Mouse (Mus musculus): ENCODE results near the gene Pald1. TPM values are rescaled to one million over a fixed set of nuclear protein-coding genes. Genes with fewer than 3 reads are reported as not detected.

Gene Pald1
- polyA plus RNA-seq, 1 experiment from 2014 or later, result 16.1 TPM

DNA sequence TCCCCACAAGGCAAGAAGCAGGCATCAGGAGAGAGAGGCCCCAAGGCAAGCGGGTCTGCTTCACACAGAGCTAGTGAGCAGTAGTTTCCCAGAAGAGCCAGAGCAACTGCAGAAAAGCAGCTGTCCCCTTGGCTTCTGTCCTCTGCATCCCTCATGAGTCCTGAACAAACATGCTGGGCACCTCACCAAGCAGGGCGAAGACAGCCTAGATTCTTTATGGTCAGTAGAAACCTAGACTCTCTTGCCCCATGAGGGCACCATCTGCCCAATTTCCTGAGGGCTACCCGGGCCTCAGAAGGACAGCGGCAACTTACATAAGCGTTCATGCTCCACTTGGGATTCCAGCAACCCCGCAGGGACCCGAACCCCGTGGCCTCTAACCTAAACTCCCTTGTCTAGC is 20.3 kb downstream of the Pald1 start:
- Histone ChIP-seq H3K4me1 (ENCODE audit: control insufficient read depth, insufficient read depth, low read length) (no peaks in the 10 kb centered on the region), H3K27ac (replicated peaks; ENCODE audit: low read depth, low read length) (no peak overlapping the region), H3K36me3 (replicated peaks; ENCODE audit: control insufficient read depth, insufficient read depth, low read depth, low read length) (no peaks in the 10 kb centered on the region), H3K4me2 (ENCODE audit: low read depth, low read length) (no peak overlapping the region), H3K9ac (replicated peaks; ENCODE audit: low read length) (no peak overlapping the region), H3K27me3 (ENCODE audit: control insufficient read depth, insufficient read depth, low read length) (no peaks in the 10 kb centered on the region), H3K4me3 (ENCODE audit: low read depth, low read length) (no peak overlapping the region), H3K9me3 (replicated peaks; ENCODE audit: control insufficient read depth, low read length) (no peaks in the 10 kb centered on the region)
- no peak for DNase-seq (ENCODE audit: low spot score)
- no peak for ATAC-seq (replicated peaks; ENCODE audit: insufficient number of reproducible peaks, low FRiP score, low TSS enrichment, low read depth)
- WGBS, result 61% methylated on average over 8 of the region's 8 CpGs

DNA sequence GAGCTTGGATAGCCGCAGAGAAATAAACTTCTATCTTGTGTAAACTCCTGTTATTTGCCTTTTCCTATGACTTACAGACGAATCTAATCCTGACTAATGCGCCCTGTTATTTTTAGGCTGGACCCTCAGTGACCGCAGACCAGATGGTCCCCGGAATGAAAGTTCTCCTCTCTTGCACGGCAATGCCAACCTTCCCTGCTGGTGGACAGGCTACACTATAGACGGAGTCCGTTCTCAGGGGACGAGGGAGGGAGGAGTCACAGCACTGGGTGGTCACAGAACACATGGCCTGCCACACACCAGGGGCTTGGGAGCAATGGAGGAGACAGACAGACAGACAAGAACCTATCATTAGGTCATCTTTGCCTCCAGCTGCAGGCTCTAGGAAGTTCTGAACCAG is 20.8 kb downstream of the Pald1 start:
- no peaks in the 10 kb centered on the region for H3K36me3 ChIP-seq (replicated peaks; ENCODE audit: control insufficient read depth, insufficient read depth, low read depth, low read length)
- DNase-seq (ENCODE audit: low spot score) (no peak), ATAC-seq (replicated peaks; ENCODE audit: insufficient number of reproducible peaks, low FRiP score, low TSS enrichment, low read depth) (no peak)
- no peak overlapping the region for H3K4me2 ChIP-seq (ENCODE audit: low read depth, low read length)
- no peaks in the 10 kb centered on the region for H3K9me3 ChIP-seq (replicated peaks; ENCODE audit: control insufficient read depth, low read length)
- no peaks in the 10 kb centered on the region for H3K27me3 ChIP-seq (ENCODE audit: control insufficient read depth, insufficient read depth, low read length)
- H3K4me3 ChIP-seq (ENCODE audit: low read depth, low read length), result no peak overlapping the region
- H3K9ac ChIP-seq (replicated peaks; ENCODE audit: low read length), result no peak overlapping the region
- H3K4me1 ChIP-seq (ENCODE audit: control insufficient read depth, insufficient read depth, low read length), result no peaks in the 10 kb centered on the region
- no peak overlapping the region for H3K27ac ChIP-seq (replicated peaks; ENCODE audit: low read depth, low read length)
- WGBS, result 80% methylated on average over 9 of the region's 9 CpGs

DNA sequence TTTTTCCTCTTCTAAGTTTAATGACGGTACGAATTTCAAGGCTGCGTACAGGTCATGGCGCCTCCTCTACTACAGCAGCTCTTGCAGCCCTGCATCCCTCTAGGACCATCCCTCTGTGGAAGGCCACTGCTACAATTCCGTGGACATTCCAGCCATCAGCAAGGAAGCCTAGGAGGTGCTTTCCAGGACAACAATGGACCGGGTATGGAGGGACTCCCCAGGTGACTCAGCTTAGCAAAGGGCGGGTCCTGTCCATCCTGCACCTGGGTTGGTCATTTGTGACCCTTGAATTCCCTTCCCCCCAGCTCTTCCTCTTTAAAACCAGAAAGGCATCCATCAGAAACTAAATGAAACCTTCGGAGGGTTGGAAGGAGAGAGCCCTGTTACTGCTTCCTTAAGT is 22.7 kb downstream of the Pald1 start:
- Histone ChIP-seq H3K27me3 (ENCODE audit: control insufficient read depth, insufficient read depth, low read length) (no peaks in the 10 kb centered on the region), H3K27ac (replicated peaks; ENCODE audit: low read depth, low read length) (no peak overlapping the region), H3K9ac (replicated peaks; ENCODE audit: low read length) (no peak overlapping the region), H3K4me2 (ENCODE audit: low read depth, low read length) (no peak overlapping the region), H3K9me3 (replicated peaks; ENCODE audit: control insufficient read depth, low read length) (no peaks in the 10 kb centered on the region), H3K4me1 (ENCODE audit: control insufficient read depth, insufficient read depth, low read length) (no peaks in the 10 kb centered on the region), H3K4me3 (ENCODE audit: low read depth, low read length) (no peak overlapping the region), H3K36me3 (replicated peaks; ENCODE audit: control insufficient read depth, insufficient read depth, low read depth, low read length) (no peaks in the 10 kb centered on the region)
- ATAC-seq (replicated peaks; ENCODE audit: insufficient number of reproducible peaks, low FRiP score, low TSS enrichment, low read depth), result no peak
- 96% methylated on average over 8 of the region's 8 CpGs for WGBS
- DNase-seq (ENCODE audit: low spot score), result no peak

DNA sequence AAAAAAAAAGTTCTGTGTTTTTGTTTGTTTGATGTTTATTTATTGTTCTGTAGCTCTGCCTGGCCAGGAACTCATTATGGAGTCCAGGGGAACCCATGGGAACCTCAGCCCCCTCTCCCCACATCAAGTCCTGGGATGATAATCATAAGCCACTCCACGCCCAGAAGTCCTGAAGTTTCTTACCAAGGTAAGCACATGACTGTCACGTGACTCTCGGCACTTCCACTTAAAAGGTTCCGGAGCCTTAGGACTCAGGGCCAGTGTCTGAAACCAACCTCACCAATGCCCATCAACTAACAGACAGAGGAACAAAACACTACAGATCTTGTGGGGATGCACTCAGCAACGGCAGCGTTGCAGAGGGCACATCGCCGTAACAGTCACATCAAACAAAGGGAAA is 23.9 kb downstream of the Pald1 start:
- 79% methylated on average over 8 of the region's 8 CpGs for whole genome bisulfite sequencing
- no peak overlapping the region for H3K9ac ChIP-seq (replicated peaks; ENCODE audit: low read length)

DNA sequence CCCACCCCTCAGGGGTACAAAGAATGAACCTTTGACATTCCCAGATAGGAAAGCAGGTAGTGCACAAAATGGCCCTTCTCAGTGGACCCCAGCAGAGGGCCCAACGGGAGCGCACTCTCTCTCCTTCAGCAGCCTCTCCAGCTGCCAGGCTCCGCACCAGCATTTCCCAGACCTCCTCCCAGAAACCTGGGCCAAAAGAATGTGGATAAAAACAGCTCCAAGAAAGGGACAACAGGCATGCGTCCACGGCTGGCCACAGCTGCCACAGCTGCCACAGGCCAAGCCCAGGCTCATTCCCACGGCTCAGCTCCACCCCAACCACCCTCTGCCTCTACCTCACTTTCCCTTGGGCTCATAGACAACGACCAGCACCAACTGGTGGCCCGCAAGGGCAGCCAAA is 25.7 kb downstream of the Pald1 start:
- Histone ChIP-seq H3K27me3 (ENCODE audit: control insufficient read depth, insufficient read depth, low read length) (no peaks in the 10 kb centered on the region), H3K4me3 (ENCODE audit: low read depth, low read length) (no peak overlapping the region), H3K9me3 (replicated peaks; ENCODE audit: control insufficient read depth, low read length) (no peaks in the 10 kb centered on the region), H3K36me3 (replicated peaks; ENCODE audit: control insufficient read depth, insufficient read depth, low read depth, low read length) (no peaks in the 10 kb centered on the region), H3K4me1 (ENCODE audit: control insufficient read depth, insufficient read depth, low read length) (no peaks in the 10 kb centered on the region), H3K27ac (replicated peaks; ENCODE audit: low read depth, low read length) (no peak overlapping the region), H3K9ac (replicated peaks; ENCODE audit: low read length) (no peak overlapping the region), H3K4me2 (ENCODE audit: low read depth, low read length) (no peak overlapping the region)
- ATAC-seq (replicated peaks; ENCODE audit: insufficient number of reproducible peaks, low FRiP score, low TSS enrichment, low read depth), result no peak
- DNase-seq (ENCODE audit: low spot score), result no peak
- WGBS, result 60% methylated on average over 8 of the region's 8 CpGs

More for the DNA sequence above, 23.9 kb downstream of the Pald1 start:
- no peak overlapping the region for H3K4me3 ChIP-seq (ENCODE audit: low read depth, low read length)
- H3K27ac ChIP-seq (replicated peaks; ENCODE audit: low read depth, low read length), result no peak overlapping the region
- no peaks in the 10 kb centered on the region for H3K9me3 ChIP-seq (replicated peaks; ENCODE audit: control insufficient read depth, low read length)
- H3K4me2 ChIP-seq (ENCODE audit: low read depth, low read length), result no peak overlapping the region
- ATAC-seq (replicated peaks; ENCODE audit: insufficient number of reproducible peaks, low FRiP score, low TSS enrichment, low read depth) (no peak), DNase-seq (ENCODE audit: low spot score) (no peak)
- no peaks in the 10 kb centered on the region for H3K27me3 ChIP-seq (ENCODE audit: control insufficient read depth, insufficient read depth, low read length)
- H3K36me3 ChIP-seq (replicated peaks; ENCODE audit: control insufficient read depth, insufficient read depth, low read depth, low read length), result no peaks in the 10 kb centered on the region
- H3K4me1 ChIP-seq (ENCODE audit: control insufficient read depth, insufficient read depth, low read length), result no peaks in the 10 kb centered on the region

DNA sequence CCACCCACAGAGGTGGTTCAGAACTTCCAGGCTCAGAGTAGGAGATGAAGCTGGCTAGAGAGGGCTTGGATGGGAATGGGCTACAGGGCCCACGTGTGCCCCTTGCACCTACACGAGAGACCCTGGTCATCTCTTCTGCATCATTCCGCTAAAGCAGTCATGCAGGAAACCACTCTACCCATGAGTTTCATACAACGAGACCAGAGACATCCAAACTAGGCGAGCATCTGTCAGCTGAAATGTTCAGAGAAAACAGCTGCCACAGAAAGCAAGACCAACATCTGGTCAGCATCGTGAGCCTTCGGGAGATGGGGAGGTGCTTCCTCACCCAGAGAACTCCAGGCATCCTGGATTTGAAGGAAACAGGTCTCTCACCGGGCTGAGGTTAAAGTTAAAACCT is 26.8 kb downstream of the Pald1 start:
- ATAC-seq (replicated peaks; ENCODE audit: insufficient number of reproducible peaks, low FRiP score, low TSS enrichment, low read depth) (no peak), DNase-seq (ENCODE audit: low spot score) (no peak)
- Histone ChIP-seq H3K36me3 (replicated peaks; ENCODE audit: control insufficient read depth, insufficient read depth, low read depth, low read length) (no peaks in the 10 kb centered on the region), H3K4me2 (ENCODE audit: low read depth, low read length) (no peak overlapping the region), H3K9ac (replicated peaks; ENCODE audit: low read length) (no peak overlapping the region), H3K4me3 (ENCODE audit: low read depth, low read length) (no peak overlapping the region), H3K9me3 (replicated peaks; ENCODE audit: control insufficient read depth, low read length) (no peaks in the 10 kb centered on the region), H3K27ac (replicated peaks; ENCODE audit: low read depth, low read length) (no peak overlapping the region), H3K4me1 (ENCODE audit: control insufficient read depth, insufficient read depth, low read length) (no peaks in the 10 kb centered on the region), H3K27me3 (ENCODE audit: control insufficient read depth, insufficient read depth, low read length) (no peaks in the 10 kb centered on the region)
- 91% methylated on average over 8 of the region's 8 CpGs for WGBS

DNA sequence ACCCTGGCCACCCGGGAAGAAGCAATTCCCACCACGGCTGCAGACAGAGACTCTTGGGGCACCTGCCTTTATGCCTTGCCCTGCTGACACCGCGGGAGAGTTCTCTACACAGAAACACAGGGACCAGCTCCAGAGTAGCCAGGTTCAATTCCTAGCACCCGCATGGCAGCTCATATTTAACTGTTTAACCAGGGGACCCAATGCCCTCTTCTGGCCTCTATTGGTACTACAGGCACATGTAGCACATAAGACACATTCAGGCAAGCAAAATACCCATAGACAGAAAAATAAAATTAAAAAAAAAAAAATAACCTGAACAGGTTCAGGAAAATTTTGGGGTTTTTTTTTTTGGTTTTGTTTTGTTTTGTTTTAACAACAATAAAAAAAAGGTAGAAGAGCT is 27.2 kb downstream of the Pald1 start:
- no peak overlapping the region for H3K9ac ChIP-seq (replicated peaks; ENCODE audit: low read length)
- whole genome bisulfite sequencing, result 91% methylated on average over 5 of the region's 5 CpGs

DNA sequence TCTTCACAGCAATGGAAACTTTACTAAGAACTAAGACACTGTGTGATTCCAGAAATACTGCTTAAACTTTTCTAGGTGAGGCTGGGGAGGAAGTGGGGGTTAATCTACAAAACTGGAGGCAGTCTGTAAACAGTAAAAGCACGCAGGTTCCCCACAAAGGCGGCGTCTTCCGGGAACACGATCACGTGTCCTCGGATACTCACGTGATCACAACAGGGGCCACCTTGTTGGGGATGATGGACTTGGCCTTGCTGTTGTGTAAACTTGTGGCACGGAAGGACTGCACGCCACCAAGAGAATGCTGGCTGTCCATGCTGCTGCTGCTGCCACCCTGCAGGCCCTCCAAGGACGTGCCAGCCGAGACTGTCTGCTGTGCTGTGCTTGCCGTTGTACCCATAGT is 27.7 kb downstream of the Pald1 start:
- Histone ChIP-seq H3K4me2 (ENCODE audit: low read depth, low read length) (no peak overlapping the region), H3K27ac (replicated peaks; ENCODE audit: low read depth, low read length) (no peak overlapping the region), H3K9ac (replicated peaks; ENCODE audit: low read length) (no peak overlapping the region), H3K27me3 (ENCODE audit: control insufficient read depth, insufficient read depth, low read length) (no peaks in the 10 kb centered on the region), H3K36me3 (replicated peaks; ENCODE audit: control insufficient read depth, insufficient read depth, low read depth, low read length) (no peaks in the 10 kb centered on the region), H3K4me3 (ENCODE audit: low read depth, low read length) (no peak overlapping the region), H3K4me1 (ENCODE audit: control insufficient read depth, insufficient read depth, low read length) (no peaks in the 10 kb centered on the region), H3K9me3 (replicated peaks; ENCODE audit: control insufficient read depth, low read length) (no peaks in the 10 kb centered on the region)
- WGBS, result 95% methylated on average over 13 of the region's 13 CpGs
- DNase-seq (ENCODE audit: low spot score) (no peak), ATAC-seq (replicated peaks; ENCODE audit: insufficient number of reproducible peaks, low FRiP score, low TSS enrichment, low read depth) (no peak)

More for the DNA sequence above, 27.2 kb downstream of the Pald1 start:
- DNase-seq (ENCODE audit: low spot score), result peak; percentile 30
- H3K9me3 ChIP-seq (replicated peaks; ENCODE audit: control insufficient read depth, low read length), result no peaks in the 10 kb centered on the region
- H3K27me3 ChIP-seq (ENCODE audit: control insufficient read depth, insufficient read depth, low read length), result no peaks in the 10 kb centered on the region
- no peaks in the 10 kb centered on the region for H3K4me1 ChIP-seq (ENCODE audit: control insufficient read depth, insufficient read depth, low read length)
- ATAC-seq (replicated peaks; ENCODE audit: insufficient number of reproducible peaks, low FRiP score, low TSS enrichment, low read depth), result no peak
- no peak overlapping the region for H3K27ac ChIP-seq (replicated peaks; ENCODE audit: low read depth, low read length)
- no peaks in the 10 kb centered on the region for H3K36me3 ChIP-seq (replicated peaks; ENCODE audit: control insufficient read depth, insufficient read depth, low read depth, low read length)
- H3K4me3 ChIP-seq (ENCODE audit: low read depth, low read length), result no peak overlapping the region
- no peak overlapping the region for H3K4me2 ChIP-seq (ENCODE audit: low read depth, low read length)
